Mouse (Mus musculus): ENCODE data around the gene Nupr1l. TPM values are rescaled to one million over a fixed set of nuclear protein-coding genes. Genes with fewer than 3 reads are reported as not detected.
"Not testable (repeated sequence)": the region's sequence is repeated elsewhere in the genome, so short reads cannot be mapped to it uniquely, and the experiment has no call there.

Gene Nupr1l
- polyA plus RNA-seq, 1 experiment from 2014 or later: 3.8 TPM

DNA sequence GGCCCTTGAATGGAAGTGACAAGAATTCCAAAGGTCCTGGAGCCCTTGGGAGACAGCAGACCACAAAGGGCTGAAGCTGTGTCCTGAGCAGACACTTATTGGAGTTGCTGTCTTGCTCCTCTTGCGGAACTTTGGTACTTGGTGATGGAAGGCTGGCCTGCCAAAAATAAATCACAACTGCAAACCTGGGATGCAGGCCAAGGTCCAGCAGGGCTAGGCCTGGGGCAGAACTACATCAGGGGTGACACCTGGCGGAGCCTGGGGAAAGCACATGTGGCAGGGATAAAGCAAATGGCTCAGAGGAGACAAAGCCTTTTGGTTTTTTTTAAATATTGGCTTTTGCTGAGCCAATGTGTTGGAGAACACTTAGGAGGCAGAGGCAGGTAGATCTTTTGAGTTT, 29.4 kb upstream of the Nupr1l start:
- no peaks in the 10 kb centered on the region for H3K27me3 ChIP-seq (ENCODE audit: control insufficient read depth, insufficient read depth, low read length)
- H3K4me3 ChIP-seq (replicated peaks; ENCODE audit: low read length): no peak overlapping the region
- DNase-seq (ENCODE audit: low spot score) (peak; percentile 39), ATAC-seq (ENCODE audit: low FRiP score) (no peak)
- peaks cover 40% of the 10 kb centered on the region for H3K36me3 ChIP-seq (replicated peaks; ENCODE audit: control insufficient read depth, insufficient read depth)
- H3K9ac ChIP-seq: no peak overlapping the region
- H3K4me1 ChIP-seq (replicated peaks; ENCODE audit: control insufficient read depth, insufficient read depth, low read length): no peaks in the 10 kb centered on the region
- H3K9me3 ChIP-seq (ENCODE audit: control insufficient read depth, low read length): no peaks in the 10 kb centered on the region
- H3K4me2 ChIP-seq (replicated peaks): no peak overlapping the region
- H3K27ac ChIP-seq: no peak overlapping the region
- WGBS: 66% methylated on average over 2 of the region's 2 CpGs

GRCm38 (mm10) chr5:129879888-129880287, 28.5 kb upstream of the Nupr1l start:
- Histone ChIP-seq H3K27ac (no peak overlapping the region), H3K9ac (no peak overlapping the region), H3K9me3 (ENCODE audit: control insufficient read depth, low read length) (no peaks in the 10 kb centered on the region), H3K27me3 (ENCODE audit: control insufficient read depth, insufficient read depth, low read length) (no peaks in the 10 kb centered on the region), H3K4me3 (replicated peaks; ENCODE audit: low read length) (no peak overlapping the region), H3K4me2 (replicated peaks) (no peak overlapping the region), H3K4me1 (replicated peaks; ENCODE audit: control insufficient read depth, insufficient read depth, low read length) (no peaks in the 10 kb centered on the region; the same call in 1 of the 2 replicates), H3K36me3 (replicated peaks; ENCODE audit: control insufficient read depth, insufficient read depth) (peaks cover 49% of the 10 kb centered on the region)
- 84% methylated on average over 3 of the region's 3 CpGs for WGBS
- ATAC-seq (ENCODE audit: low FRiP score): no peak
- DNase-seq (ENCODE audit: low spot score): no peak

DNA sequence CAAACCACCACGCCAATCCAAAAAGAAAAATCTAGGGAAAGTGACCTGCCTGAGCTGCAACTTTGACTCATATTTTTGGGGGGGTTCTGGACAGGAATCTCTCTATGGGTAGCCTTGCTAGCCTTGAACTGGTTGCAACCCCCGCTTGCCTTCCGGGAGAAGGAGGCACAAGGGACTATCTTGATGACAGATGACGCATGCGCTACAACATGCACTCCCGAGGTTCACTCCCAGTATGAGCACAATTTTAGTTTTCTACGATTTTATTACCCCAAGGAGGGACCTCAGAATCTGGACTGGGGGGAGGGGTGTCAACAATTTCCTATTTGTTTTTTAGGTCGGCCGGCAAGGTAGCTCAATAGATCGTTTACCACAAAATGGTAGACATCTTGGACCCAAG, 22.1 kb upstream of the Nupr1l start:
- DNase-seq (ENCODE audit: low spot score) (peak; percentile 35), ATAC-seq (ENCODE audit: low FRiP score) (no peak)
- H3K4me2 ChIP-seq (replicated peaks): peak overlapping the region; percentile 86
- H3K27ac ChIP-seq: peak overlapping the region; percentile 93
- peak overlapping the region; percentile 90 for H3K9ac ChIP-seq
- peaks cover 35% of the 10 kb centered on the region for H3K36me3 ChIP-seq (replicated peaks; ENCODE audit: control insufficient read depth, insufficient read depth)
- no peaks in the 10 kb centered on the region for H3K9me3 ChIP-seq (ENCODE audit: control insufficient read depth, low read length)
- H3K4me1 ChIP-seq (replicated peaks; ENCODE audit: control insufficient read depth, insufficient read depth, low read length): peaks cover 13% of the 10 kb centered on the region
- WGBS: 43% methylated on average over 10 of the region's 10 CpGs
- no peaks in the 10 kb centered on the region for H3K27me3 ChIP-seq (ENCODE audit: control insufficient read depth, insufficient read depth, low read length)
- H3K4me3 ChIP-seq (replicated peaks; ENCODE audit: low read length): peak overlapping the region; percentile 97

DNA sequence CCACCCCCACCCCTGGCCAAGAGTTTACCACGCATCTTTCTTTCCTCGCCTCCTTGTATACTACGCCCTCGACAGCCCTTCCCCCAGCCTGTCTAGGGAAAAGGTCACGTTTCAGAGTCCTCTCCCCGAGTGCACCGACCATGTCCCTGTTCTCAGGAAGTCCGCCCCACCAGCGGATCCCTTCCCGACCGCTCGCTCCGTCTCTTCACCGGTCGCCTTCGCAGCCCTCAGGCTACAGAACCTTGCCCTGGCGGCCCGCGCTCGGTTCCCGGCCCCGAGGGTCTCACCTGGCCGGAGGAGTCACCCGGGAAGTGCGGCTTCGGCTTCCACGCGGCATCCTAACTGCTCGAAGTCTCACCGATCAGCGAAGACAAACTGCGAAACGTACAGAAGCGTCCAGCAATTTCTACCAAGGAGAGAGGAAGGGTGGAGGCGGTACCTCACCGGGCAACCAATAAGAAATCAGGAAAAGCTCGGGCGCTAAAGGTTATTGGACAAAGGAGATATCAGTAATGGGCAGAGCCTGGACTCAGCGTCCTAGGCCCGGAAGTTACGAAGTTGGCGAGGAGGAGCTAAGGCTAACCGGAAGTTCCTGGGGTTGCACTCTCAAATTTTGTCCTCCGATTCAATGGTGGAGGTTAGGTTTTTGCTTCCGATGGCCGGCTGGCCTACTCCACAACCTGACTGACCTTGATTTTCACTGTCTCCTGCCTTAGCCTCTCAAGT, 21.3 kb upstream of the Nupr1l start, which contains the start of gene Chchd2:
Gene Chchd2 (minus strand): TSS at position 560 of the 726 bp plus-strand sequence.
- H3K27me3 ChIP-seq (ENCODE audit: control insufficient read depth, insufficient read depth, low read length): no peaks in the 10 kb centered on the region
- H3K4me1 ChIP-seq (replicated peaks; ENCODE audit: control insufficient read depth, insufficient read depth, low read length): peaks cover 13% of the 10 kb centered on the region
- H3K9me3 ChIP-seq (ENCODE audit: control insufficient read depth, low read length): no peaks in the 10 kb centered on the region
- WGBS: under 1% methylated on average over 46 of the region's 46 CpGs
- H3K27ac ChIP-seq: peak within 1 kb of the TSS; percentile 93
- peaks cover 27% of the 10 kb centered on the region for H3K36me3 ChIP-seq (replicated peaks; ENCODE audit: control insufficient read depth, insufficient read depth)
- H3K4me3 ChIP-seq (replicated peaks; ENCODE audit: low read length): peak within 1 kb of the TSS; percentile 97
- H3K9ac ChIP-seq: peak within 1 kb of the TSS; percentile 90
- peak within 1 kb of the TSS; percentile 86 for H3K4me2 ChIP-seq (replicated peaks)
- DNase-seq (ENCODE audit: low spot score): peak; percentile 99
- ATAC-seq (ENCODE audit: low FRiP score): peak; percentile 99

DNA sequence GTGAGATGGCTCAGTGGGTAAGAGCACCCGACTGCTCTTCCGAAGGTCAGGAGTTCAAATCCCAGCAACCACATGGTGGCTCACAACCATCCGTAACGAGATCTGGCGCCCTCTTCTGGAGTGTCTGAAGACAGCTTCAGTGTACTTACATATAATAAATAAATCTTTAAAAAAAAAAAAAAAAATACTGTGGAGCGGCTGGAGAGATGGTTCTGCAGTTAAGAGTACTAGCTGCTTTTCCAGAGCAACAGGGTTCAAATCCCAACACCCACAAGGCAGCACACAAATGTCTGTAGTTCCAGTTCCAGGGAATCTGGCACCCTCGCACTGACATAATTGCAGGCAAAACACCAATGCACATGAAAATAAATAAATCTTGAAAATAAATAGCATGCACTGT, 17.9 kb upstream of the Nupr1l start:
- not testable (repeated sequence) for H3K4me1 ChIP-seq (replicated peaks; ENCODE audit: control insufficient read depth, insufficient read depth, low read length); H3K4me2 ChIP-seq (replicated peaks); H3K9ac ChIP-seq; H3K27me3 ChIP-seq (ENCODE audit: control insufficient read depth, insufficient read depth, low read length); H3K36me3 ChIP-seq (replicated peaks; ENCODE audit: control insufficient read depth, insufficient read depth); H3K9me3 ChIP-seq (ENCODE audit: control insufficient read depth, low read length); ATAC-seq (ENCODE audit: low FRiP score); H3K4me3 ChIP-seq (replicated peaks; ENCODE audit: low read length); H3K27ac ChIP-seq; DNase-seq (ENCODE audit: low spot score)
- WGBS: 90% methylated on average over 4 of the region's 7 CpGs

DNA sequence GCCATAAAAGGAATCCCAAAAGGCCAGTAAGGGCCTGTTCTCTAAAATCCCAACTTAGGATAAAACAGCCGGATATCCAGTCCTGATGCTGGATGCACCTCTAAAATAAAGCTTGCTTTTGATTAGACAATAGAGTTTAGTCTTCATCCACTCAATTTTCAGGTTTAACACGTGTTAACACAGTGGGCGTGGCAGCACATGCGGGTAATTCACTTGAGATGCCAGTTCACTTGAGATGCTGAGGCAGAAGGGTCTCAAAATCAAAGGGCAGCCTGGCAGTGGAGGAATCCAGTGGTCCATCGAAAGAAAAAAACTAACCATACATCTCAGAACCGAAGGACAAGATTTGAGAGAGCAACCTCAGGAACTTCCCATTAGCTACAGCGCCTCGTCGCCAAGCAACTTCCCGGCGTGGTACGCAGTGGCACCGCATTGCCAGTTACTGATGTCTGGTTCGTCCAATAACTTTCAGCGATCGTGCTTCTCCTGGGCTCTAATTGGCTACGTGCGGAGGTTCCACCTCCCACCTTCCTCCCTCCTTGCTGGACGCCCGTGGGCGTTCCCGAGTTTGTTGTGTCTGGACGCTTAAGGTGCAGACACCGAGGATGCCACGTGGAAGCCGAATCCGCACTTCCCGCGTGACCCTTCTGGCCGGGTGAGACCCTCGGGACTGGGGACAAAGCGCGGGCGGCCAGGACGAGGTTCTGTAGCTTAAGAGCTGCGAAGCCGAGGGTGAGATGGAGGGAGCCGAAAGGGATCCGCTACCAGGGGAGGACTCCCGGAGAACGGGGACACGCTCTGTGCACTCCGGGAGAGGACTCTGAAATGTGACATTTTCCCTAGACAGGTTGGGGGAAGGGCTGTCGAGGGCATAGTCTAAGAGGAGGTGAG, 12.9 kb upstream of the Nupr1l start, which contains the start of gene Zbed5:
Gene Zbed5 (plus strand): TSS at position 526 of the 891 bp plus-strand sequence.
- Histone ChIP-seq H3K27ac (0 out of 2 replicates have a peak within 1 kb of the TSS, but pooled peaks have one; percentile 47), H3K27me3 (ENCODE audit: control insufficient read depth, insufficient read depth, low read length) (no peaks in the 10 kb centered on the region), H3K4me3 (replicated peaks; ENCODE audit: low read length) (peak within 1 kb of the TSS; percentile 78), H3K36me3 (replicated peaks; ENCODE audit: control insufficient read depth, insufficient read depth) (0 out of 2 replicates have a peak, but pooled peaks cover 1% of the 10 kb centered on the region), H3K4me2 (replicated peaks) (peak within 1 kb of the TSS; percentile 88), H3K9me3 (ENCODE audit: control insufficient read depth, low read length) (no peaks in the 10 kb centered on the region), H3K9ac (peak within 1 kb of the TSS; percentile 71), H3K4me1 (replicated peaks; ENCODE audit: control insufficient read depth, insufficient read depth, low read length) (peaks cover 8% of the 10 kb centered on the region)
- ATAC-seq (ENCODE audit: low FRiP score): peak; percentile 100
- peak; percentile 91 for DNase-seq (ENCODE audit: low spot score)
- 2% methylated on average over 44 of the region's 44 CpGs for WGBS

- no peaks in the 10 kb centered on the region for H3K9me3 ChIP-seq (ENCODE audit: control insufficient read depth, low read length)
- H3K4me3 ChIP-seq (replicated peaks; ENCODE audit: low read length): no peak within 1 kb of the TSS
- DNase-seq (ENCODE audit: low spot score) (no peak), ATAC-seq (ENCODE audit: low FRiP score) (no peak)
- H3K9ac ChIP-seq: no peak within 1 kb of the TSS
- no peaks in the 10 kb centered on the region for H3K27me3 ChIP-seq (ENCODE audit: control insufficient read depth, insufficient read depth, low read length)
- H3K27ac ChIP-seq: no peak within 1 kb of the TSS
- H3K4me1 ChIP-seq (replicated peaks; ENCODE audit: control insufficient read depth, insufficient read depth, low read length): peaks cover 8% of the 10 kb centered on the region
- peaks cover 27% of the 10 kb centered on the region for H3K36me3 ChIP-seq (replicated peaks; ENCODE audit: control insufficient read depth, insufficient read depth)
- WGBS: 93% methylated on average over 1 of the region's 1 CpGs
- H3K4me2 ChIP-seq (replicated peaks): no peak within 1 kb of the TSS
These were observed 9.9 kb upstream of the Nupr1l start, which contains the start of gene Phkg1 for GRCm38 (mm10) chr5:129898449-129898848. TSS of gene Phkg1 (minus strand) at chr5:129898549.

- Histone ChIP-seq H3K4me2 (replicated peaks) (peak overlapping the region; percentile 70), H3K36me3 (replicated peaks; ENCODE audit: control insufficient read depth, insufficient read depth) (peaks cover 10% of the 10 kb centered on the region), H3K27me3 (ENCODE audit: control insufficient read depth, insufficient read depth, low read length) (no peaks in the 10 kb centered on the region), H3K4me1 (replicated peaks; ENCODE audit: control insufficient read depth, insufficient read depth, low read length) (peaks cover 5% of the 10 kb centered on the region; the same call in 1 of the 2 replicates), H3K9me3 (ENCODE audit: control insufficient read depth, low read length) (no peaks in the 10 kb centered on the region), H3K9ac (peak overlapping the region; percentile 70), H3K27ac (peak overlapping the region; percentile 98), H3K4me3 (replicated peaks; ENCODE audit: low read length) (peak overlapping the region; percentile 48)
- 20% methylated on average over 4 of the region's 4 CpGs for WGBS
- ATAC-seq (ENCODE audit: low FRiP score) (no peak), DNase-seq (ENCODE audit: low spot score) (no peak)
These were observed 565 bp upstream of the Nupr1l start for GRCm38 (mm10) chr5:129907775-129908174.

- Histone ChIP-seq H3K4me1 (replicated peaks; ENCODE audit: control insufficient read depth, insufficient read depth, low read length) (peaks cover 5% of the 10 kb centered on the region; the same call in 1 of the 2 replicates), H3K9me3 (ENCODE audit: control insufficient read depth, low read length) (no peaks in the 10 kb centered on the region), H3K4me3 (replicated peaks; ENCODE audit: low read length) (peak overlapping the region; percentile 48), H3K4me2 (replicated peaks) (peak overlapping the region; percentile 70), H3K27ac (peak overlapping the region; percentile 98), H3K27me3 (ENCODE audit: control insufficient read depth, insufficient read depth, low read length) (no peaks in the 10 kb centered on the region), H3K36me3 (replicated peaks; ENCODE audit: control insufficient read depth, insufficient read depth) (peaks cover under 1% of the 10 kb centered on the region; the same call in 1 of the 2 replicates), H3K9ac (peak overlapping the region; percentile 70)
- 73% methylated on average over 9 of the region's 9 CpGs for WGBS
- DNase-seq (ENCODE audit: low spot score) (no peak), ATAC-seq (ENCODE audit: low FRiP score) (no peak)
These were observed 807 bp downstream of the Nupr1l start for GRCm38 (mm10) chr5:129909147-129909546.
